Mouse (Mus musculus): Measurements from ENCODE around the gene Tsga10ip.

GRCm38 (mm10) chr19:5424782-5425741 is 22.7 kb upstream of the Tsga10ip start, which contains the start of the genes Drap1 and AI837181:
- TF ChIP-seq CTCF (IDR thresholded peaks at IDR 0.05; ENCODE audit: low read depth) (no peak), EP300 (optimal IDR thresholded peaks at IDR 0.05) (no peak)

Data from stomach, postnatal 0 days (tissue).